Mouse (Mus musculus) embryonic facial prominence, embryonic 13.5 days (tissue): ENCODE results near the gene Olr1. TPM values are rescaled to one million over a fixed set of nuclear protein-coding genes. Genes with fewer than 3 reads are reported as not detected.
A peak's percentile ranks its signal among the peaks of the same experiment; 100 is the strongest.
"Not testable (repeated sequence)": the region's sequence is repeated elsewhere in the genome, so short reads cannot be mapped to it uniquely, and the experiment has no call there.

Source experiments
- ATAC-seq: fragments of 200-750 bp; cut with Nextera tagmentation; 2 replicates; pipeline ENCODE4 v1.8.0; 2017; ENCODE audit warnings: low read depth; ENCODE audit not compliant: insufficient number of reproducible peaks, insufficient read depth, low FRiP score, low TSS enrichment
- H3K27ac ChIP-seq: fragments of 300-500 bp; sonication (generic); 2 replicates; pipeline ENCODE4 v1.5.1; 2015; ENCODE audit warnings: moderate library complexity, mild to moderate bottlenecking, inconsistent platforms
- H3K27me3 ChIP-seq: fragments of 300-500 bp; sonication (generic); 2 replicates; pipeline ENCODE4 v1.6.1; 2015; ENCODE audit warnings: mild to moderate bottlenecking, inconsistent platforms
- H3K36me3 ChIP-seq: fragments of 300-500 bp; sonication (generic); 2 replicates; pipeline ENCODE4 v1.6.1; 2015; ENCODE audit warnings: mild to moderate bottlenecking, inconsistent platforms
- H3K4me1 ChIP-seq: fragments of 300-500 bp; sonication (generic); 2 replicates; pipeline ENCODE4 v1.6.1; 2015; ENCODE audit warnings: inconsistent platforms
- H3K4me2 ChIP-seq: fragments of 300-500 bp; sonication (generic); 2 replicates; pipeline ENCODE4 v1.6.1; 2015; ENCODE audit warnings: moderate library complexity, mild to moderate bottlenecking, inconsistent platforms
- H3K4me3 ChIP-seq: fragments of 300-500 bp; sonication (generic); 2 replicates; pipeline ENCODE4 v1.5.1; 2015; ENCODE audit warnings: mild to moderate bottlenecking, inconsistent platforms
- H3K9ac ChIP-seq: fragments of 300-500 bp; sonication (generic); 2 replicates; pipeline ENCODE4 v1.6.1; 2015; ENCODE audit warnings: mild to moderate bottlenecking, inconsistent platforms
- H3K9me3 ChIP-seq: fragments of 300-500 bp; sonication (generic); 2 replicates; pipeline ENCODE4 v1.6.1; 2016; ENCODE audit warnings: inconsistent platforms
- WGBS: fragments of 180-500 bp; shearing (Covaris S2); methylation state at CpG from one replicate; pipeline ENCODE4 v1.1.7; 2015; ENCODE audit warnings: mixed read lengths; 5-methylcytosine and 5-hydroxymethylcytosine counted together
- polyA plus RNA-seq: library from polyadenylated mRNA; unstranded; fragments of >200 nt; fragmentation: Nextera tagmentation; extraction: Ambion mirVana; gene quantifications from 2 replicates; pipeline ENCODE4 v1.2.1, GENCODE M21; 2015

Gene Olr1
- polyA plus RNA-seq, 1 experiment from 2014 or later, result not detected

DNA sequence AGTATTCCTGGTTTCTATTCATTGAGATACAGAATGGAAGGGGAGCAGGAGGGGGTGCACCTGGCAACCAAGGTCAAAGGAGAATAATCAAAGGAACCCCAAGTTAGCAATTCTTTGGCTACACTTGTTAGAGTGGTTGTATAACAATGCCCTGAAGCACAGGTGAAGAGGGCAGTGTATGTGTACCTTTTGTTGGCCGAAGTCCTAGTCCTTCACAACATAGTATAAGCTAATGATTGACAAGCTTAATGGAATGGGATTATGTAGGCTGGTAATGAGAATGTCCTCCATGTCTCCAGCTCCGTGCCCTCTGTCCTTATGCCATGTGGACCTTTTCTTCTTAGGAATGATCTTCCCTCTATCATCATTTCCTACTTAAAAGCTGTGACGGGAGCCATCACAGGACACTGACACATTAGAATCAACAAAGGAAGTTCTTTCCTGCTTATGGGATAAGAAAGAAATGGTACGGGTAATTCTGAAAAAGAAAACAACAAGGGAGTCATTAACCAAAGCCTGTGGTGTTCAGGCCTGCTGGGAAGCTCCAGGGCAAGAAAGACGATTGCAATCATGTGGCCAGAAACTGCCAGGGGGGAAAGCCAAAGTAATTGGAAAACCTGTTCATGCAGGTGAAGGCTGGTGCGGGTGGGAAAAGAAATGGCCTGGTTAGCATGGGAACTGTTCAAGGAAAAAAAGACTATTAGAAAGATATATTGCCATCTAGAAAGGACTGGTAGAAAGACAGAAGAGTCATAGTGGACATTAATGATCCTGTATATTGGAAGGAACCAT, 3.4 kb upstream of the Olr1 start:
- H3K4me2 ChIP-seq, result no peak overlapping the region
- no peak overlapping the region for H3K9ac ChIP-seq
- no peaks in the 10 kb centered on the region for H3K4me1 ChIP-seq
- no peak overlapping the region for H3K4me3 ChIP-seq
- H3K27me3 ChIP-seq, result no peaks in the 10 kb centered on the region
- no peak for ATAC-seq
- no peaks in the 10 kb centered on the region for H3K9me3 ChIP-seq
- H3K27ac ChIP-seq, result no peak overlapping the region
- 58% methylated on average over 6 of the region's 6 CpGs for WGBS
- no peaks in the 10 kb centered on the region for H3K36me3 ChIP-seq

DNA sequence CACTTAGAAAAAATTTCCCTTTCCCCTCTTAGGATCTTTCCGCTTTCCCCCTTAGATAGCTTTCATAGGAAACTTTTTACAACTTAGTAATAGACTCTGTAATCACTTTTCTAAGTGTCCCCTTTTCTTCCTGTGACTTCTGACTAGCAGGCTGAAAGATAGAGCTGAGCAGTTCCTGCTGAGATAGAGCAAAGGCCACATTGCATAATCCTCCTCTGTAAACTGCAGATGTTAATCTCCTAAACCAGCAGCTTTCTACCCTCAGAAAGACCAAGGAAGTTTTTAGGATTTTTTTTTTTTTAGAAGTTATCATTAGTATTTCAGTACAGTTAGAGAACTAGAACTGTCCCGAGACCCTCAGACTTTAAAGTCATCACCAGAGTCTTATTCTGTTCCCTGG, 3.5 kb downstream of the Olr1 start:
- Histone ChIP-seq H3K4me1 (no peaks in the 10 kb centered on the region), H3K9ac (no peak overlapping the region), H3K4me3 (no peak overlapping the region), H3K27me3 (no peaks in the 10 kb centered on the region), H3K4me2 (no peak overlapping the region), H3K9me3 (no peaks in the 10 kb centered on the region), H3K27ac (no peak overlapping the region), H3K36me3 (no peaks in the 10 kb centered on the region)
- no peak for ATAC-seq
- 78% methylated on average over 2 of the region's 2 CpGs for WGBS

DNA sequence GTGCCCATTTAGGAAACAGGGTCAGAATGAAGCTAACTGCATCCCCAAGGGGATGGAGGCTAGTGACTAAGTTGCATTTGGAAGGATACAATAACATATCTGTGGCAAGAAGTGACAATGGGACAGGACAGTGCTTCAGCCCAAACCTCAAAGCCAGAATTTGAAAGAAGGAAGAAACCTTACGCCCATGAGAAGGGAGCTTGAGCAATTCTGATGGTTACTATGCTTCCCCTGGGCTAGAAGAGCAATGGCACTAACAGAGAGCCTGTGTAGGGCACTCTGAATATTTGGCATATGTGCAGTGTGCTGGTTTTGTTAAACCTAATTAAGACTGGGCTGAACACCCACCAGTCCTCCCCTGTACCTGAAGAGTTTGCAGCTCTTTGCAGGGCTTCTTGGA, 7.4 kb downstream of the Olr1 start:
- not testable (repeated sequence) for H3K4me3 ChIP-seq
- WGBS, result 80% methylated on average over 1 of the region's 1 CpGs

DNA sequence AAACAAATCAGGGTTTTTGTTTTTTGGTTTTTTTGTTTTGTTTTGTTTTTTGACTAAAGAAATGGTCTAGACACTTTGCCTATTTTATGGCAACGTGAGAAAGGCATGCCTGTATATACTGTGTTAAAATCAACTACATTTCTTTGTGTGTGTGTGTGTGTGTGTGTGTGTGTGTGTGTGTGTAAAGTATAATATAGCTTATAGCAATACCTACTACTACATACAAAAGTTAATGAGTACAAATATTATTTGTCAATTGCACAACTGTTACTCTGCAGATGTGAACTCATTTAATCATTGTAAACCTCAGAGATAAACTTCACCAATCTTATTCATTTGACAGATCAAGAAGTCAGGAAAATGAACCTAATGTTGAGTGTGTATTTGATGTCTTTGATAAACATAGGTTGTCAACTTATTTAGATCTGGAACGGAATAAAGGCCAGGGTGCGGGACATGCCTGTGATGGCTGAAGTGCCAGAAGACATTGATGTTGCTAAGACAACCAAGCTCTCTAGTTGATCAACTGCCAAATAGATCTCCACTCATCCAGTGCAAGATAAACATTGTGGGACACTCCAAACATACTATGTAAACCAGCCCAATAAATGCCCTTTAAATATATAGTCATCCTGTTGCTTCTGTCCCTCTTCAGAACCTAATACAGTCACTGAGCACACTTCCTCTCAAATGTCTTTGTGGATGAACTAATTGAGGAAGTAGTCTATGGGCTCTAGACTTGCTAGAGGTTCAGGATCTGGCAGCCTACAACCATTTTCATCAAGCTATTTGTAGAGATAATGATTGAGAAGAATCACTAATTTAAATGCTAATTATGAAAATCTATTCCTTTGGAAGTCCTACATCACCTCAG, 9.4 kb downstream of the Olr1 start:
- no peaks in the 10 kb centered on the region for H3K4me1 ChIP-seq
- H3K9me3 ChIP-seq, result no peaks in the 10 kb centered on the region
- H3K9ac ChIP-seq, result no peak overlapping the region
- WGBS, result 83% methylated on average over 3 of the region's 3 CpGs
- H3K27me3 ChIP-seq, result no peaks in the 10 kb centered on the region
- H3K4me2 ChIP-seq, result no peak overlapping the region
- H3K27ac ChIP-seq, result no peak overlapping the region
- H3K4me3 ChIP-seq, result no peak overlapping the region
- no peak for ATAC-seq
- H3K36me3 ChIP-seq, result no peaks in the 10 kb centered on the region

More for the DNA sequence above, 7.4 kb downstream of the Olr1 start:
- not testable (repeated sequence) for H3K9ac ChIP-seq, H3K4me1 ChIP-seq, H3K27ac ChIP-seq, H3K9me3 ChIP-seq, H3K4me2 ChIP-seq, H3K27me3 ChIP-seq, H3K36me3 ChIP-seq, ATAC-seq

DNA sequence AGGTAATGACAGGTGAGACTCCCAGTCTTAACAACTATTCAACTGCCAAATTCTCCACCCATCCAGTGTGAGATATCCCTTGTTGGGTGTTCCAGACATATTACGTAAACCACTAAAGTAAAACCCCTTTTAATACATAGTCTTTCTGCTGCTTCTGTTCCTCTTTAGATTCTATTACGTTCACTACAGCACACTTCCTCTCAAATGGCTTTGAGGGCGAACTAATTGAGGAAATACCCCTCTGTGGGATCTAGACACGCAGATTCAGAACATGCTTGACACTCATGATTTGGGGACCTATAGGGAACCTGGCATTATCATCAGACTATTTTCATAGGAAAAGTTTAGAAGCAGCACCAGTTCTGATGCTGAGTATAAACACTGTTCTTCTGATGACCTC, 12.0 kb downstream of the Olr1 start:
- Histone ChIP-seq H3K4me3 (no peak overlapping the region), H3K4me2 (no peak overlapping the region), H3K36me3 (no peaks in the 10 kb centered on the region), H3K4me1 (no peaks in the 10 kb centered on the region), H3K27ac (no peak overlapping the region), H3K9me3 (no peaks in the 10 kb centered on the region), H3K9ac (no peak overlapping the region), H3K27me3 (no peaks in the 10 kb centered on the region)
- ATAC-seq, result no peak
- 79% methylated on average over 4 of the region's 4 CpGs for WGBS

DNA sequence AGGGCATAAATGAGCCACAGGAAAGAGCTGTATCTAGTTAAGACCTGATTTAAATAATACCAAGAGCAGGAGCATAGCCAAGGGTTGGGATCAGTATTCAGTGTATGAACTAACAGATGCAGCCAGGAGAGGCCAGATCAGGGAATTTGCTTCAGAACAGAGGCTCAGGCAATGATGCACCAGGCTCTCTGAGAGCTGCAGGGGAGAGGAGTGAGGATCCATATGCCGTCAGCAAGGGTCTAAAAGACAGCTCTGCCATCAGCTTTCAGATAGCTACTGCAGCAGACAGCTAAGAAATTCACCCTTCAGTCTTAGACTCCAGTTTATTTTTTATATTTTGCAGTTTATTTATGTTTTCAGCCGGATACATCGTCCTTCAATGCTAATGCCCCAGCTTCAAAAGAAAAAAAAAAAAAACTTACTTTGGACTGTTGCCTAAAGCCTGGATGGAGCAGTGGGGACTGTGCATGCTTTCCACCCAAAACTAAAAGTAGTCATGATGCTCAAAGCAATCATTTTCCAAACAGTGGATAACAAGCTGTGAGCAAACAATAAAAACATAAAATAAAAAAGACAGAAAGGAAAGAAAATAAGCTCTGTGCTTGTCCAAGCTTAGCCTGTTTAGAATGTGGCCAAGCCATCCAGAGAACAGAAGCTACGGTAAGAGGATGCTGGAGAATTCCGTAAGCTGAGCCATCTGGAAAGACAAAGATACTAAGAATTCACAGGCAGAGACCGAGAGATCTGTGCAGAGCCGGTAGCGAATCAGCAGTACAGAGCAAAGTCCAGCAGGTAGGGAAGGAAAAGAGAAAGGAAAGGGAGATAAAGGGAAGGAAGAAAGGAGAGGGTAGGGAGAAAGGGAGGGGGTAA, 26.6 kb downstream of the Olr1 start:
- Histone ChIP-seq H3K4me3 (no peak overlapping the region), H3K4me2 (no peak overlapping the region), H3K9ac (no peak overlapping the region), H3K27ac (peak overlapping the region; percentile 48; the same call in 1 of the 2 replicates), H3K36me3 (no peaks in the 10 kb centered on the region), H3K9me3 (no peaks in the 10 kb centered on the region), H3K4me1 (no peaks in the 10 kb centered on the region), H3K27me3 (no peaks in the 10 kb centered on the region)
- 48% methylated on average over 8 of the region's 8 CpGs for WGBS
- ATAC-seq, result no peak

DNA sequence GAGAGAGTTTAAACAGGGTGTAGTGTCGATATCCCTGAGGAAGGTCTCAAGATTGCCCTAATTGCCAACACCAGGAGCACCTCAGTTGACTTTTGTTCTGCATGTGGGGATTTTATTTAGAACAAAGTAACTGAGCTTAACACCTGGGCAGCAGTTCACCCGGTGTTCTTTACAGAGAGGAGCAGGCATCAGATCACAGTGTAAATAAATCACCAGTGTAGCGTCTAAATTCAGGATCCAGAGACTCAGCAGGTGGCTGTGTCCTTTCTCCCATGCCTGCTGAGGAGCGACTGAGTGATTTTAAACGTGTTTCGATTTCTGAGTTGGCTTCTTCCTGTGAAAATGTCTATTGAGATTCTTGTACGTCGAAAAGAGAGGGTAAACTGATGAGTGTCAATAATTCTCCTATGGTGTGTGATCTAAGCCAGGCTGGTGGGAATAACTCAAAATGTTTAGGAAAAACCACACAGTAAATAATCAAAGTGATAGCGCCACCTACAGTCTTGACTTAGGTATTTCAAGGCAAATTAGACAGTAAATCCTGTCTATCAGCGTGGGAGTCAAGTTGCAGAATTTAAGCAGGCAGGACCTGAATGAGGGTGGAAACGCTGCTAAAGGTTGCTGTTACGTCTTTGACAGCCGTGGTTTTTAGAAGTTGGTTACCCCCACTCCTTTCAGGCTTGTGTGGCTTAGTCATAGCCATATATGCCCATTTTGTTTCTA, 30.4 kb downstream of the Olr1 start:
- Histone ChIP-seq H3K27ac (no peak overlapping the region), H3K36me3 (no peaks in the 10 kb centered on the region), H3K9ac (no peak overlapping the region), H3K27me3 (no peaks in the 10 kb centered on the region), H3K4me1 (no peaks in the 10 kb centered on the region), H3K4me3 (no peak overlapping the region), H3K9me3 (no peaks in the 10 kb centered on the region), H3K4me2 (no peak overlapping the region)
- ATAC-seq, result no peak
- WGBS, result 29% methylated on average over 13 of the region's 13 CpGs

DNA sequence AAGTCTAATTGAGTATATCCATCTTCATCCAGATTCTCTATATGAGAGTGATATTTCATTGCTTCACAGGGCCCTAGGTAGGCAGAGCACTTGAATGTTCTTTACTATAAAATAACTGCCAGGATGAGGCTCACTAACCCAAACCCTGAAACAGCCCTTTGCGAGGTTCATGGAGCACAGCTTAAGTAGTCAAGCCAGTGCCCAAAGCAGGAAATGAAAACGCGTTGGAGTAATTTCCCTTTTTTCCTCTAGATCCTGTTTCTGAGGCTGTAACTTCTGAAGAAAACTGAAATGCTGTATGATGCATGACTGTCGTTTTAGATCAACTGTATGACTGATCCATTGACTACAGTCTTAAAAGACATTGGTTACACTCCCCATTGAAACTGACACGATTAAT, 34.3 kb downstream of the Olr1 start:
- H3K9ac ChIP-seq, result no peak overlapping the region
- H3K4me1 ChIP-seq, result no peaks in the 10 kb centered on the region
- H3K9me3 ChIP-seq, result no peaks in the 10 kb centered on the region
- WGBS, result 83% methylated on average over 5 of the region's 5 CpGs
- no peak overlapping the region for H3K4me2 ChIP-seq
- no peak overlapping the region for H3K27ac ChIP-seq
- H3K4me3 ChIP-seq, result no peak overlapping the region
- no peak for ATAC-seq
- H3K36me3 ChIP-seq, result no peaks in the 10 kb centered on the region
- no peaks in the 10 kb centered on the region for H3K27me3 ChIP-seq

DNA sequence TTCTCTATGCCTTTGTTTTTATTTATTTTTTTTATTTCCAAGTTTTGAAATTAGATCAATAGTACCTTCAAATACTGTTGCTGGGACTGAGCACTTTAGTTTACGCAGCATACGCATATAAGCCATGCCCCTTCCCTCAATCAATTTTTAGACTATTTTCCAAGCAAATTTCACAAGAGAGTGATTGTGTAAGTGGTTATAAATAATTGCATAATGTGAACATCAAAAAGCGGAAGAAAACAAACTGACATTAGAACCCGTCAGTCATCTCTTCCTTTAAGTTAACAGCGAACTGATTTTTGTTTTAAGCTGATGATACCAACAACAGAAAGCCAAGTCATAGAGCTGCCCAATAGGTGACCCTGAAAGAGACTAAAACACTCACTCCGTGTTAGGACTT, 35.6 kb downstream of the Olr1 start:
- H3K4me3 ChIP-seq, result no peak overlapping the region
- H3K4me1 ChIP-seq, result no peaks in the 10 kb centered on the region
- H3K27ac ChIP-seq, result no peak overlapping the region
- ATAC-seq, result no peak
- no peaks in the 10 kb centered on the region for H3K27me3 ChIP-seq
- H3K9ac ChIP-seq, result no peak overlapping the region
- no peak overlapping the region for H3K4me2 ChIP-seq
- H3K9me3 ChIP-seq, result no peaks in the 10 kb centered on the region
- no peaks in the 10 kb centered on the region for H3K36me3 ChIP-seq
- 89% methylated on average over 6 of the region's 6 CpGs for WGBS

DNA sequence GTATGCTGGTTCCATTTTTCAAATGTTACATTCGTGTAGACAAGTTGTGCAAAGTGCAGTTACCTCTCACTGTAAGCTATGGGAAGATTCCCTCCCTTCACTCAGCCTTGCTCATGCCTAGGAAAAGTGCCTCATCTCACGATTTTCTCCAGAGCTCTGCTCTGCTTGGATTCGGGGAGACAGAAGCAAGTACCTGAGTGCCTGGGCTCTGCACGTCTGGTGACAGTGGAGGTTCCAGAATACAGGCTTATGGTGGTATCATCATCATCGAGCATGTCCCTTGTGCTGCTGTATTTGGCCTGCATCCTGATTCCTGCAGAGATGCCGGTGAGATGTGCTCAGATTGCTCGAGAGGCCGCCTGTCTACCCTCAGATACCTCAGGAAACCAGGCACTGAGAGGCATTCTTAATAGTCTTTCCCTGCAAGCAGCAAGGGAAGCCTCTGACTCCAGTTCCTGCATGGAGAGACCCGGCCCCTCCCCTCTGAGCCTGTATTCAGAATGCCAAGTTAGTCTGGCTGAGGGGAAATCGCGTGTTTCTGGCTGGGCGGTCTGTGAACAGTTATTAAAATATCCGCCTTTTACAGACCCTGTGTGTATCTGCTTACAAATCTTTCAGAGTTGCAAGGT, 55.4 kb downstream of the Olr1 start, which contains the start of gene Clec1a:
Gene Clec1a, minus strand, starts transcription at position 590 of the 629 bp plus-strand sequence.
- Histone ChIP-seq H3K36me3 (no peaks in the 10 kb centered on the region), H3K27me3 (no peaks in the 10 kb centered on the region), H3K4me1 (peaks cover 3% of the 10 kb centered on the region; the same call in 1 of the 2 replicates), H3K27ac (no peak within 1 kb of the TSS), H3K9ac (no peak within 1 kb of the TSS), H3K9me3 (no peaks in the 10 kb centered on the region), H3K4me3 (no peak within 1 kb of the TSS), H3K4me2 (no peak within 1 kb of the TSS)
- 50% methylated on average over 13 of the region's 13 CpGs for WGBS
- ATAC-seq, result no peak
